Mouse (Mus musculus) MEL (cell line): ENCODE results near the gene Abhd11. TPM values are rescaled to one million over a fixed set of nuclear protein-coding genes. Genes with fewer than 3 reads are reported as not detected.

ENCODE experiments used
- DNase-seq: peaks from one replicate; pipeline ENCODE4 v3.0.0; 2011; ENCODE audit warnings: low read depth, low spot score
- H3K27ac ChIP-seq: 2 replicates; pipeline ENCODE4 v1.5.1; 2012; ENCODE audit warnings: low read depth, mild to moderate bottlenecking, control low read depth, low read length, moderate library complexity; ENCODE audit not compliant: control insufficient read depth
- H3K27me3 ChIP-seq, 2 experiments: fragments of 150-350 bp in 1 of 2; sonication (generic) in 1 of 2; 2 replicates each; pipeline ENCODE4 v1.6.1; 2012; ENCODE audit warnings: low read length in 2 of 2, mild to moderate bottlenecking in 2 of 2, improper control_type of control experiment in 1 of 2, moderate library complexity in 1 of 2; ENCODE audit not compliant: insufficient read depth in 2 of 2, control insufficient read depth in 1 of 2
- H3K36me3 ChIP-seq, 2 experiments: 2 replicates each; pipeline ENCODE4 v1.6.1; 2012 to 2014; ENCODE audit warnings: low read length in 2 of 2, improper control_type of control experiment in 1 of 2, inconsistent platforms in 1 of 2, mild to moderate bottlenecking in 1 of 2; ENCODE audit not compliant: insufficient read depth in 2 of 2, control insufficient read depth in 1 of 2
- H3K4me1 ChIP-seq, 2 experiments: fragments of 150-350 bp in 1 of 2; sonication (generic) in 1 of 2; 2 replicates each; pipeline ENCODE4 v1.6.1; 2012; ENCODE audit warnings: low read length in 2 of 2, improper control_type of control experiment in 1 of 2, mild to moderate bottlenecking in 1 of 2; ENCODE audit not compliant: insufficient read depth in 2 of 2, control insufficient read depth in 1 of 2
- H3K4me3 ChIP-seq, 2 experiments: fragments of 150-350 bp in 1 of 2; sonication (generic) in 1 of 2; 2 replicates each; pipeline ENCODE4 v1.5.1; 2012; ENCODE audit warnings: low read depth in 2 of 2, low read length in 2 of 2, mild to moderate bottlenecking in 2 of 2, moderate library complexity in 2 of 2, control low read depth in 1 of 2, improper control_type of control experiment in 1 of 2; ENCODE audit not compliant: control insufficient read depth in 1 of 2, insufficient read depth in 1 of 2
- H3K79me2 ChIP-seq: 2 replicates; pipeline ENCODE4 v1.6.1; 2012; ENCODE audit warnings: mild to moderate bottlenecking, low read length, moderate library complexity; ENCODE audit not compliant: control insufficient read depth, poor library complexity, insufficient read depth
- H3K9ac ChIP-seq: 2 replicates; pipeline ENCODE4 v1.6.1; 2012; ENCODE audit warnings: low read depth, mild to moderate bottlenecking, control low read depth, low read length, moderate library complexity; ENCODE audit not compliant: control insufficient read depth, poor library complexity, severe bottlenecking
- H3K9me3 ChIP-seq: fragments of 150-350 bp; sonication (generic); replicated peaks from 2 replicates; pipeline ENCODE4 v1.6.1; 2012; ENCODE audit warnings: mild to moderate bottlenecking, low read length, improper control_type of control experiment, moderate library complexity; ENCODE audit not compliant: insufficient read depth
- CTCF ChIP-seq, 3 experiments: IDR thresholded peaks in 2 of 3; conservative IDR thresholded peaks in 1 of 3; 2 replicates each; pipeline ENCODE4 v1.5.1; 2011 to 2012; ENCODE audit warnings: low read length in 3 of 3, low read depth in 2 of 3, mild to moderate bottlenecking in 2 of 3, improper control_type of control experiment in 1 of 3, inconsistent platforms in 1 of 3, mixed read lengths in 1 of 3, moderate library complexity in 1 of 3; ENCODE audit not compliant: control insufficient read depth in 1 of 3, insufficient read depth in 1 of 3, poor library complexity in 1 of 3, severe bottlenecking in 1 of 3
- ELF1 ChIP-seq: IDR thresholded peaks from 2 replicates; pipeline ENCODE4 v1.6.1; 2014; ENCODE audit warnings: low read depth, mild to moderate bottlenecking, inconsistent platforms, low read length, improper control_type of control experiment, moderate library complexity
- EP300 ChIP-seq, 2 experiments: IDR thresholded peaks; 2 replicates each; pipeline ENCODE4 v1.6.1; 2011; ENCODE audit warnings: improper control_type of control experiment in 2 of 2, low read length in 2 of 2, low read depth in 1 of 2, mild to moderate bottlenecking in 1 of 2
- HCFC1 ChIP-seq: IDR thresholded peaks from 2 replicates; pipeline ENCODE4 v1.6.1; 2012; ENCODE audit warnings: low read depth, mild to moderate bottlenecking, inconsistent platforms, low read length, improper control_type of control experiment, moderate library complexity
- KAT2A ChIP-seq: conservative IDR thresholded peaks from 2 replicates; pipeline ENCODE4 v1.6.1; 2012; ENCODE audit warnings: low read depth, low read length, improper control_type of control experiment, inconsistent platforms
- MAFK ChIP-seq: IDR thresholded peaks from 2 replicates; pipeline ENCODE4 v1.6.1; 2011; ENCODE audit warnings: low read depth, mild to moderate bottlenecking, low read length, improper control_type of control experiment, borderline replicate concordance
- MAX ChIP-seq: IDR thresholded peaks from 2 replicates; pipeline ENCODE4 v1.6.1; 2011; ENCODE audit warnings: low read length, improper control_type of control experiment
- MAZ ChIP-seq: IDR thresholded peaks from 2 replicates; pipeline ENCODE4 v1.6.1; 2012; ENCODE audit warnings: low read depth, mild to moderate bottlenecking, inconsistent platforms, low read length, improper control_type of control experiment
- MYB ChIP-seq: IDR thresholded peaks from 2 replicates; pipeline ENCODE4 v1.6.1; 2011; ENCODE audit warnings: mild to moderate bottlenecking, low read depth, low read length, improper control_type of control experiment
- MYC ChIP-seq: IDR thresholded peaks from 2 replicates; pipeline ENCODE4 v1.6.1; 2011; ENCODE audit warnings: low read depth, mild to moderate bottlenecking, low read length, improper control_type of control experiment, moderate library complexity
- POLR2AphosphoS2 ChIP-seq: IDR thresholded peaks from 2 replicates; pipeline ENCODE4 v1.6.1; 2011; ENCODE audit warnings: low read length, improper control_type of control experiment
- POLR2AphosphoS5 ChIP-seq: IDR thresholded peaks from 2 replicates; pipeline ENCODE4 v1.6.1; 2012; ENCODE audit warnings: low read depth, borderline replicate concordance, mild to moderate bottlenecking, inconsistent platforms, low read length, moderate library complexity, mixed read lengths
- RAD21 ChIP-seq: IDR thresholded peaks from 2 replicates; pipeline ENCODE4 v1.6.1; 2011; ENCODE audit warnings: mild to moderate bottlenecking, low read depth, low read length, improper control_type of control experiment
- RCOR1 ChIP-seq: IDR thresholded peaks from 2 replicates; pipeline ENCODE4 v1.6.1; 2012; ENCODE audit warnings: low read depth, mild to moderate bottlenecking, inconsistent platforms, low read length, improper control_type of control experiment
- SIN3A ChIP-seq: IDR thresholded peaks from 2 replicates; pipeline ENCODE4 v1.6.1; 2012; ENCODE audit warnings: low read length, improper control_type of control experiment, inconsistent platforms
- SMC3 ChIP-seq: IDR thresholded peaks from 2 replicates; pipeline ENCODE4 v1.6.1; 2011; ENCODE audit warnings: low read depth, low read length, improper control_type of control experiment
- TCF12 ChIP-seq: IDR thresholded peaks from 2 replicates; pipeline ENCODE4 v1.6.1; 2014; ENCODE audit warnings: low read depth, mild to moderate bottlenecking, inconsistent platforms, low read length, improper control_type of control experiment, moderate library complexity
- ZMIZ1 ChIP-seq: IDR thresholded peaks from 2 replicates; pipeline ENCODE4 v1.6.1; 2012; ENCODE audit warnings: low read depth, mild to moderate bottlenecking, inconsistent platforms, low read length, improper control_type of control experiment, moderate library complexity
- polyA plus RNA-seq, 2 experiments: library from polyadenylated mRNA; stranded (reverse) in 1 of 2; unstranded in 1 of 2; fragments of >175 nt in 1 of 2; fragments of >200 nt in 1 of 2; gene quantifications; 2 replicates each; pipeline versions ENCODE4 v1.2.1 to v1.2.4; 2012; ENCODE audit warnings: low replicate concordance in 2 of 2, low read depth in 1 of 2; ENCODE audit not compliant: insufficient read length in 2 of 2, insufficient read depth in 1 of 2, missing spikeins in 1 of 2
- total RNA-seq: library from RNA; depleted of rRNA; stranded (reverse); fragments of 300-350 nt; gene quantifications from 2 replicates; pipeline ENCODE4 v1.2.3, GENCODE M21; 2012

Abhd11 gene
- total and polyA plus RNA-seq, 3 experiments, result 51.7 to 55.9 TPM; not detected in 1

DNA sequence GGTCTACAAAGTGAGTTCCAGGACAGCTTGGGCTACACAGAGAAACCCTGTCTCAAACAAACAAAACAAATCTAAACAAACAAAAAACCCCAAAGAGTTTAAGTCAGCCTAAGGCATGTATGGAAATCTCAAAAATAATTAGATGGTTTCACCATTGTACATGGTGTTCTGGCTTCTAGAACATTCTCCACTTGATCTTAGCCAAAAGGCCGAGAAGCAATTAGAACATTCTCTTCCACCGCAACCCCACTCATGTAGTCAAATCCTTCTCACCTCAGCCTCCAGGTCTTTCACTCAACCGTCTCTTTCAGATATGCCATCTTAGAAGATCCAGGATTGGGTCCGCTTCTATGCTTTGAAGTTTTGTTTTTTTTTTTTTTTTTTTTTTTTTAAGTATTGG, 9.2 kb upstream of the Abhd11 start:
- no peak for TF ChIP-seq POLR2AphosphoS2
- no peak for TF ChIP-seq MAZ
- no peak for TF ChIP-seq KAT2A
- TF ChIP-seq ZMIZ1, result no peak
- TF ChIP-seq RCOR1, result no peak
- no peak for TF ChIP-seq MAX
- TF ChIP-seq MYC, result no peak
- TF ChIP-seq TCF12, result no peak
- TF ChIP-seq RAD21, result no peak
- no peak for TF ChIP-seq MYB
- no peak for TF ChIP-seq EP300 (IDR thresholded peaks at IDR 0.05; ENCODE audit: low read depth in 1 of 2, low read length in 2 of 2)
- no peak for TF ChIP-seq SIN3A

GRCm38 (mm10) chr5:135000751-135001150, 8.2 kb upstream of the Abhd11 start:
- no peak overlapping the region for H3K9ac ChIP-seq
- no peak for DNase-seq
- TF ChIP-seq MAFK, result no peak
- TF ChIP-seq SMC3, result no peak
- TF ChIP-seq ELF1, result no peak
- TF ChIP-seq POLR2AphosphoS5, result no peak
- H3K36me3 ChIP-seq, result no peaks in the 10 kb centered on the region
- no peak overlapping the region for H3K27ac ChIP-seq
- H3K4me3 ChIP-seq, result no peak overlapping the region
- peaks cover 19 to 27% of the 10 kb centered on the region in 2 experiments for H3K27me3 ChIP-seq
- H3K9me3 ChIP-seq, result no peaks in the 10 kb centered on the region
- H3K79me2 ChIP-seq, result no peaks in the 10 kb centered on the region
- H3K4me1 ChIP-seq, result no peaks in the 10 kb centered on the region

More for the DNA sequence above, 9.2 kb upstream of the Abhd11 start:
- Histone ChIP-seq H3K79me2 (no peaks in the 10 kb centered on the region), H3K27ac (no peak overlapping the region), H3K4me3 (no peak overlapping the region), H3K9me3 (no peaks in the 10 kb centered on the region), H3K9ac (no peak overlapping the region), H3K36me3 (no peaks in the 10 kb centered on the region), H3K27me3 (peaks cover 14 to 23% of the 10 kb centered on the region in 2 experiments), H3K4me1 (no peaks in the 10 kb centered on the region)
- no peak for DNase-seq

- TF ChIP-seq CTCF (IDR thresholded peaks at IDR 0.05 in 2 of 3, conservative IDR thresholded peaks at IDR 0.05 in 1 of 3; ENCODE audit: control insufficient read depth in 1 of 3, insufficient read depth in 1 of 3, low read depth in 2 of 3, low read length in 3 of 3, poor library complexity in 1 of 3, severe bottlenecking in 1 of 3), result peak in 2 of 3 experiments; percentile 8 to 47; a peak in 3 of 6 replicates
- TF ChIP-seq HCFC1, result no peak
- TF ChIP-seq, all 39 proteins: peak for 1
- DNase-seq, result no peak
- Histone ChIP-seq H3K4me3 (no peak overlapping the region), H3K9me3 (no peaks in the 10 kb centered on the region), H3K79me2 (no peaks in the 10 kb centered on the region), H3K36me3 (no peaks in the 10 kb centered on the region), H3K4me1 (no peaks in the 10 kb centered on the region), H3K9ac (no peak overlapping the region), H3K27me3 (peaks cover 18 to 27% of the 10 kb centered on the region in 2 experiments), H3K27ac (no peak overlapping the region)
Measured at GRCm38 (mm10) chr5:135001309-135001708, 7.6 kb upstream of the Abhd11 start.
